Mouse (Mus musculus): ENCODE measurements at regions not wholly inside any gene's neighbourhood (a gene's known extent, or its start where the extent isn't known, plus 50 kb on each side); places are given as distances from the start of the nearest gene placed in this dataset.

- H3K4me3 ChIP-seq (ENCODE audit: low read depth, low read length): no peak overlapping the region
- H3K36me3 ChIP-seq (ENCODE audit: control insufficient read depth, insufficient read depth, low read length, poor library complexity, severe bottlenecking): no peaks in the 10 kb centered on the region
- TF ChIP-seq EP300 (IDR thresholded peaks at IDR 0.05; ENCODE audit: insufficient read depth, low read depth, low read length) (no peak), CTCF (IDR thresholded peaks at IDR 0.05; ENCODE audit: low read depth, low read length) (no peak), POLR2A (IDR thresholded peaks at IDR 0.05; ENCODE audit: insufficient read depth, low read length) (no peak)
- no peak overlapping the region for H3K27ac ChIP-seq (ENCODE audit: insufficient read depth, low read length)
- no peak overlapping the region for H3K9ac ChIP-seq (ENCODE audit: low read depth, poor library complexity, severe bottlenecking)
- no peaks in the 10 kb centered on the region for H3K9me3 ChIP-seq (replicated peaks; ENCODE audit: control insufficient read depth, insufficient read depth, low read length, poor library complexity, severe bottlenecking)
- no peaks in the 10 kb centered on the region for H3K4me1 ChIP-seq (ENCODE audit: control insufficient read depth, insufficient read depth, low read length)
- no peaks in the 10 kb centered on the region for H3K27me3 ChIP-seq (ENCODE audit: control insufficient read depth, insufficient read depth, low read length, poor library complexity, severe bottlenecking)
Observed at GRCm38 (mm10) chr1:75826202-75826601, 280.1 kb downstream of the Slc4a3 start.

GRCm38 (mm10) chr1:75833071-75833830, 287.2 kb downstream of the Slc4a3 start:
- H3K9me3 ChIP-seq (replicated peaks; ENCODE audit: control insufficient read depth, insufficient read depth, low read length, poor library complexity, severe bottlenecking): no peaks in the 10 kb centered on the region
- no peak for TF ChIP-seq CTCF (IDR thresholded peaks at IDR 0.05; ENCODE audit: low read depth, low read length)
- TF ChIP-seq POLR2A (IDR thresholded peaks at IDR 0.05; ENCODE audit: insufficient read depth, low read length): no peak
- no peak for TF ChIP-seq EP300 (IDR thresholded peaks at IDR 0.05; ENCODE audit: insufficient read depth, low read depth, low read length)
- no peak overlapping the region for H3K9ac ChIP-seq (ENCODE audit: low read depth, poor library complexity, severe bottlenecking)
- no peaks in the 10 kb centered on the region for H3K27me3 ChIP-seq (ENCODE audit: control insufficient read depth, insufficient read depth, low read length, poor library complexity, severe bottlenecking)
- H3K4me1 ChIP-seq (ENCODE audit: control insufficient read depth, insufficient read depth, low read length): no peaks in the 10 kb centered on the region
- H3K36me3 ChIP-seq (ENCODE audit: control insufficient read depth, insufficient read depth, low read length, poor library complexity, severe bottlenecking): no peaks in the 10 kb centered on the region
- H3K27ac ChIP-seq (ENCODE audit: insufficient read depth, low read length): no peak overlapping the region
- H3K4me3 ChIP-seq (ENCODE audit: low read depth, low read length): no peak overlapping the region

GRCm38 (mm10) chr1:75834361-75834760, 288.3 kb downstream of the Slc4a3 start:
- Histone ChIP-seq H3K9me3 (replicated peaks; ENCODE audit: control insufficient read depth, insufficient read depth, low read length, poor library complexity, severe bottlenecking) (no peaks in the 10 kb centered on the region), H3K9ac (ENCODE audit: low read depth, poor library complexity, severe bottlenecking) (no peak overlapping the region), H3K27me3 (ENCODE audit: control insufficient read depth, insufficient read depth, low read length, poor library complexity, severe bottlenecking) (no peaks in the 10 kb centered on the region), H3K4me1 (ENCODE audit: control insufficient read depth, insufficient read depth, low read length) (no peaks in the 10 kb centered on the region), H3K36me3 (ENCODE audit: control insufficient read depth, insufficient read depth, low read length, poor library complexity, severe bottlenecking) (no peaks in the 10 kb centered on the region), H3K4me3 (ENCODE audit: low read depth, low read length) (no peak overlapping the region), H3K27ac (ENCODE audit: insufficient read depth, low read length) (no peak overlapping the region)
- no peak for TF ChIP-seq CTCF (IDR thresholded peaks at IDR 0.05; ENCODE audit: low read depth, low read length)
- TF ChIP-seq EP300 (IDR thresholded peaks at IDR 0.05; ENCODE audit: insufficient read depth, low read depth, low read length): no peak
- TF ChIP-seq POLR2A (IDR thresholded peaks at IDR 0.05; ENCODE audit: insufficient read depth, low read length): no peak

- H3K36me3 ChIP-seq (ENCODE audit: control insufficient read depth, insufficient read depth, low read length, poor library complexity, severe bottlenecking): no peaks in the 10 kb centered on the region
- no peaks in the 10 kb centered on the region for H3K9me3 ChIP-seq (replicated peaks; ENCODE audit: control insufficient read depth, insufficient read depth, low read length, poor library complexity, severe bottlenecking)
- H3K4me1 ChIP-seq (ENCODE audit: control insufficient read depth, insufficient read depth, low read length): no peaks in the 10 kb centered on the region
- H3K9ac ChIP-seq (ENCODE audit: low read depth, poor library complexity, severe bottlenecking): no peak overlapping the region
- 0 out of 2 replicates have a peak, but pooled peaks cover 2% of the 10 kb centered on the region for H3K27me3 ChIP-seq (ENCODE audit: control insufficient read depth, insufficient read depth, low read length, poor library complexity, severe bottlenecking)
- TF ChIP-seq EP300 (IDR thresholded peaks at IDR 0.05; ENCODE audit: insufficient read depth, low read depth, low read length) (no peak), CTCF (IDR thresholded peaks at IDR 0.05; ENCODE audit: low read depth, low read length) (no peak), POLR2A (IDR thresholded peaks at IDR 0.05; ENCODE audit: insufficient read depth, low read length) (no peak)
- no peak overlapping the region for H3K4me3 ChIP-seq (ENCODE audit: low read depth, low read length)
- H3K27ac ChIP-seq (ENCODE audit: insufficient read depth, low read length): no peak overlapping the region
Observed at GRCm38 (mm10) chr1:75839551-75840223, 293.6 kb downstream of the Slc4a3 start.

- no peaks in the 10 kb centered on the region for H3K36me3 ChIP-seq (ENCODE audit: control insufficient read depth, insufficient read depth, low read length, poor library complexity, severe bottlenecking)
- H3K27me3 ChIP-seq (ENCODE audit: control insufficient read depth, insufficient read depth, low read length, poor library complexity, severe bottlenecking): 0 out of 2 replicates have a peak, but pooled peaks cover 2% of the 10 kb centered on the region
- no peak overlapping the region for H3K27ac ChIP-seq (ENCODE audit: insufficient read depth, low read length)
- H3K9ac ChIP-seq (ENCODE audit: low read depth, poor library complexity, severe bottlenecking): no peak overlapping the region
- no peak for TF ChIP-seq CTCF (IDR thresholded peaks at IDR 0.05; ENCODE audit: low read depth, low read length)
- no peak for TF ChIP-seq POLR2A (IDR thresholded peaks at IDR 0.05; ENCODE audit: insufficient read depth, low read length)
- no peak for TF ChIP-seq EP300 (IDR thresholded peaks at IDR 0.05; ENCODE audit: insufficient read depth, low read depth, low read length)
- no peak overlapping the region for H3K4me3 ChIP-seq (ENCODE audit: low read depth, low read length)
- H3K4me1 ChIP-seq (ENCODE audit: control insufficient read depth, insufficient read depth, low read length): peaks cover 2% of the 10 kb centered on the region
- H3K9me3 ChIP-seq (replicated peaks; ENCODE audit: control insufficient read depth, insufficient read depth, low read length, poor library complexity, severe bottlenecking): no peaks in the 10 kb centered on the region
Observed at GRCm38 (mm10) chr1:75842396-75842795, 296.3 kb downstream of the Slc4a3 start.

GRCm38 (mm10) chr1:75843326-75843725, 297.3 kb downstream of the Slc4a3 start:
- TF ChIP-seq EP300 (IDR thresholded peaks at IDR 0.05; ENCODE audit: insufficient read depth, low read depth, low read length) (no peak), CTCF (IDR thresholded peaks at IDR 0.05; ENCODE audit: low read depth, low read length) (no peak), POLR2A (IDR thresholded peaks at IDR 0.05; ENCODE audit: insufficient read depth, low read length) (no peak)
- Histone ChIP-seq H3K9me3 (replicated peaks; ENCODE audit: control insufficient read depth, insufficient read depth, low read length, poor library complexity, severe bottlenecking) (no peaks in the 10 kb centered on the region), H3K27me3 (ENCODE audit: control insufficient read depth, insufficient read depth, low read length, poor library complexity, severe bottlenecking) (0 out of 2 replicates have a peak, but pooled peaks cover 2% of the 10 kb centered on the region), H3K9ac (ENCODE audit: low read depth, poor library complexity, severe bottlenecking) (no peak overlapping the region), H3K36me3 (ENCODE audit: control insufficient read depth, insufficient read depth, low read length, poor library complexity, severe bottlenecking) (no peaks in the 10 kb centered on the region), H3K4me3 (ENCODE audit: low read depth, low read length) (no peak overlapping the region), H3K27ac (ENCODE audit: insufficient read depth, low read length) (no peak overlapping the region), H3K4me1 (ENCODE audit: control insufficient read depth, insufficient read depth, low read length) (peaks cover 2% of the 10 kb centered on the region)
